Mouse (Mus musculus) thymus, adult 2 months (tissue): Measurements from ENCODE around the gene Cuedc2. TPM values are rescaled to one million over a fixed set of nuclear protein-coding genes. Genes with fewer than 3 reads are reported as not detected.
A peak's percentile ranks its signal among the peaks of the same experiment; 100 is the strongest.

Source experiments
- DNase-seq: peaks from one replicate; pipeline ENCODE4 v3.0.0; 2021
- H3K27ac ChIP-seq: fragments of 200-500 bp; 2 replicates; pipeline ENCODE4 v1.5.1; 2012; ENCODE audit warnings: low read length, control low read depth; ENCODE audit not compliant: control insufficient read depth, insufficient read depth
- H3K27me3 ChIP-seq: fragments of 200-500 bp; 2 replicates; pipeline ENCODE4 v1.6.1; 2012; ENCODE audit warnings: mild to moderate bottlenecking, low read length, moderate library complexity, mixed read lengths; ENCODE audit not compliant: control insufficient read depth, insufficient read depth
- H3K36me3 ChIP-seq: fragments of 200-500 bp; 2 replicates; pipeline ENCODE4 v1.6.1; 2012; ENCODE audit warnings: mild to moderate bottlenecking, low read length, moderate library complexity; ENCODE audit not compliant: control insufficient read depth, insufficient read depth
- H3K4me1 ChIP-seq: fragments of 200-500 bp; replicated peaks from 2 replicates; pipeline ENCODE4 v1.6.1; 2012; ENCODE audit warnings: low read length; ENCODE audit not compliant: control insufficient read depth, insufficient read depth
- H3K4me3 ChIP-seq: fragments of 200-500 bp; 2 replicates; pipeline ENCODE4 v1.5.1; 2012; ENCODE audit warnings: mild to moderate bottlenecking, low read length, control low read depth, moderate library complexity; ENCODE audit not compliant: control insufficient read depth, insufficient read depth
- CTCF ChIP-seq: fragments of 200-500 bp; IDR thresholded peaks from 2 replicates; pipeline ENCODE4 v1.5.1; 2012; ENCODE audit warnings: mild to moderate bottlenecking, control low read depth, low read length, moderate library complexity, borderline replicate concordance; ENCODE audit not compliant: control insufficient read depth, poor library complexity, insufficient read depth; ENCODE audit errors: extremely low read depth
- POLR2A ChIP-seq: fragments of 200-500 bp; IDR thresholded peaks from 2 replicates; pipeline ENCODE4 v1.6.1; 2012; ENCODE audit warnings: mild to moderate bottlenecking, low read length, control low read depth, moderate library complexity; ENCODE audit not compliant: control insufficient read depth, poor library complexity, insufficient read depth; ENCODE audit errors: extremely low read depth
- WGBS: fragments of 180-500 bp; shearing (Covaris S2); methylation state at CpG from one replicate; pipeline ENCODE4 v1.1.7; 2018; 5-methylcytosine and 5-hydroxymethylcytosine counted together
- polyA plus RNA-seq: library from polyadenylated mRNA; depleted of rRNA; stranded (reverse); fragments of >200 nt; gene quantifications from 2 replicates; pipeline ENCODE4 v1.2.3, GENCODE M21; 2012

Cuedc2 gene
- polyA plus RNA-seq, 1 experiment = 105 TPM

DNA sequence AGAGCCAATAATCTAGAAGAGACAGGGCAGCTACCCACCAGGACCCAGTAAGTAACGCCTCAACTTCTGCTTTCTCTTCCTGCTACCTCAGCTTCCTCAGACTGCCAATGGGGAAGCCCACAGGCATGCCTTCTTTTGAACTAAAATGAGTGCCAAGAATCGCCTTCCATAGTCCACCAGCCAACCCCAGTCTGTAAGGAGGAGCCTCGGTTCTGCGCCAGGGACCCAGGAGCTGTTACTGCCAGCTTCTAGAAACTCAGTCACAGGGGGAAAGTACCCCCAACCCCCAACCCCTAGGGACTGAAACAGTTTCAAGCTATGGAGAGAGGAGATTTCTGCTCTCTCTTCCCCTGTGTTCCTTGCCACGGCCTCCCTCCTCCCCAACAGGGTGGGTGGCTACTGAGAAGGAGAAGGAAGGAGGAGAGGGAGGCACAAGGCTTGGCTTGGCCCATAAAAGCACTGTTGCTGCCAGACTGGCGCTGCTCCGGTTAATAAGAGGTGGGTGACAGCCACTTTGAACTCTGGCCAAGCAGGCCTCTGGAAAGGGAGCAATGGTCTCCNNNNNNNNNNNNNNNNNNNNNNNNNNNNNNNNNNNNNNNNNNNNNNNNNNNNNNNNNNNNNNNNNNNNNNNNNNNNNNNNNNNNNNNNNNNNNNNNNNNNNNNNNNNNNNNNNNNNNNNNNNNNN lies 927 bp upstream of the Cuedc2 start:
- peaks cover 15% of the 10 kb centered on the region for H3K4me1 ChIP-seq

DNA sequence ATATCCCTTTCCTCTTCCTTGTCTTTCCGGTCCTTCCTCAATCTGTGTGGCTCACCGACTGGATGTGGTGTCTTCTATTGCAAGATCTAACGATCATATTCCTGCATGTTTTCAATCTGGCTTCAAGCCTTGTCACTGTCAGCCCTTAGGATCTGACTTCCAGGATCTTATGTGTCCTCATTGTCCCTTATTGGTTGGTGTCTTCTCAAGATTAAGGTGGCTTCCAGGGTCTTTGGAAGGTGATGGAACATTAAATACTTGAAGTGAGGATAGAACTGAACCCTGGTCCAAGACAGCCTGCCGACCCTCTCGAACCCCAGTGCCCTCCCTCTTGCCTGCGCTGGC lies 412 bp upstream of the Cuedc2 start:
- H3K27ac ChIP-seq = no peak overlapping the region
- no peaks in the 10 kb centered on the region for H3K36me3 ChIP-seq
- H3K4me1 ChIP-seq = peaks cover 15% of the 10 kb centered on the region
- H3K4me3 ChIP-seq = no peak overlapping the region
- WGBS = 4% methylated on average over 6 of the region's 6 CpGs
- no peaks in the 10 kb centered on the region for H3K27me3 ChIP-seq
- DNase-seq = no peak
- TF ChIP-seq POLR2A (no peak), CTCF (no peak)

More for the DNA sequence above, 927 bp upstream of the Cuedc2 start:
- Histone ChIP-seq H3K27ac (peak overlapping the region; percentile 13; the same call in 1 of the 2 replicates), H3K27me3 (no peaks in the 10 kb centered on the region), H3K4me3 (no peak overlapping the region), H3K36me3 (no peaks in the 10 kb centered on the region)
- 26% methylated on average over 7 of the region's 7 CpGs for WGBS
- no peak for TF ChIP-seq CTCF
- TF ChIP-seq POLR2A = no peak
- DNase-seq = no peak

DNA sequence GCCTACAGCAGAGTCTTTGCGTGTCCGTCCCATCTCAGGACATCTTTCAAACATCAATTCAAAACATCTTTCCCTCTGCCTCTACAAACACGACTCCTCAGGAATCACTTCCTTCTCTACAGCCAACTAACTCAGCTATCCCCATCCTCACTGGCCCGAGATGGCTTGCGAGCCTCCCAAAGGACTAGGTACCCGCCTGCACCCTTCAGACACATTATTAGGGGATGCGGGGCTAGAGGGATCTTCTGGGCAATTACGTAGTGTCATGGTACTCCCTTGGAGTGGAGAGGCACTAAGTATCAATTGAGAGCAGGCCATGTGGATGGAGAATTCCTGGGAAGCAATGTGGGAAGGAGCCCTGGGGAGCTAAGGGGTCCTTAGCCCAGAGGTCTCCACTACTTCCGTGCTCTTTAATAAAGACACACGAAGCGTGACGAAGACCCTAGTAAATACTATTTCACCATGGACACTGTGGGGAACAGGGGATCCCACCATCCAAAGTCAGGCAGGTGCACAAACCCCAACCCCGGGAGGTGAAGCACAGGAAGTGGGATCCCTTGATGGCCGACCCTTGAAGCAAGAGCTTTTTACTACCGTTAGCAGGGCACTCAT lies 677 bp downstream of the Cuedc2 start:
- H3K4me3 ChIP-seq = peak overlapping the region; percentile 72
- no peak for DNase-seq
- H3K27ac ChIP-seq = no peak overlapping the region
- H3K27me3 ChIP-seq = no peaks in the 10 kb centered on the region
- peaks cover 15% of the 10 kb centered on the region for H3K4me1 ChIP-seq
- 45% methylated on average over 15 of the region's 15 CpGs for WGBS
- TF ChIP-seq POLR2A (0 out of 2 replicates have a peak, but pooled peaks have one; percentile 8), CTCF (no peak)
- H3K36me3 ChIP-seq = no peaks in the 10 kb centered on the region

DNA sequence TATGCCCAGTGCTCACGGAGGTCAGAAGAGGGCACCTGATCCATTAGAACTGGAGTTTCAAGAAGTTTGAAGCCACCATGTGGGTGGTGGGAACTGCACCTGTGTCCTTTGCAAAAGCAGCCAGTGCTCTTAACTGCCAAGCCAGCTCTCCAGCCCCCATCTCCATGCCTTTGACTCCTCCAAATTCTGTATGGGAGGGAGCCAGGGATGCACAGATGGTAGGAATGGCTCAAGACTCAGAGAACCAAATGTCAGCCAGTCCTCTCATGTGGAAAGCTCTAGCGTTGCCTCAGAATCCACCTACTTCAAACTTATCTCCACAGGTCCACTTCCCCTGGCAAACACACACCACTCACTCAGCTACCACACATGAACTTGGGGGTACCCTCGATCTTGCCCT lies 4.6 kb downstream of the Cuedc2 start:
- no peak for TF ChIP-seq POLR2A
- no peak for TF ChIP-seq CTCF
- no peak for DNase-seq
- H3K27me3 ChIP-seq = no peaks in the 10 kb centered on the region; the same call in 1 of the 2 replicates
- no peak overlapping the region for H3K27ac ChIP-seq
- H3K4me1 ChIP-seq = peaks cover 15% of the 10 kb centered on the region
- WGBS = 90% methylated on average over 3 of the region's 3 CpGs
- H3K36me3 ChIP-seq = no peaks in the 10 kb centered on the region
- no peak overlapping the region for H3K4me3 ChIP-seq

DNA sequence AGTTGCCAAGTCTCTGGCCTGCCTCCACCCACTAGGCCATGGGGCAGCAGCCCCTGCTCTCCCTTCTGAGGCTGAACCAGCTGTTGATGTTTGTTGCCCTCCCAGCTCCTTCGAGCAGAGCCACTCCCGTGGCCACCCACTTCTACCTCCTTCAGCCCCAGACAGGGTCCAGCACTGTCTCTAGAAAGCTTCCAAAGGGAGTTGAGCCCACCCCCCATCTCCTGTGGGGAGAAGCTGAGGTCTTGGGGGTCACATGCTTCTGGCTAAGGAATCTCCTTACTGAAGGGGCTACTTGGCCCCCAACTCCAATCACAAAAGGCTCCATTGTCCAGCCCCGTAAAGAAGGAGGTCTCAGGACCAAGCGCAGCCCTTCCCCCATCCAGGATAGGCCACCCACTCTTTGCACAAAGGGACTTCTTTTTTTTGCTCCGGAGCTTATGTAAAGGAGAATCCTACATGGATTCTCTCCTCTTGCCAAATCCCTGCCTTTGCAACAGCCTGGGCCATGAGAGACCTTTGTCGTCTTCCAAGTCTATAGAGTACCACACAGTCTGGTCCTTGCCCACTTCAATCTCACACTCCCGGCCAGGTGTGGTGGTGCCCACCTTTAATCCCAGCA lies 5.7 kb downstream of the Cuedc2 start:
- Histone ChIP-seq H3K36me3 (no peaks in the 10 kb centered on the region), H3K27ac (no peak overlapping the region), H3K4me3 (no peak overlapping the region), H3K27me3 (no peaks in the 10 kb centered on the region; the same call in 1 of the 2 replicates), H3K4me1 (peaks cover 15% of the 10 kb centered on the region)
- WGBS = 95% methylated on average over 7 of the region's 7 CpGs
- TF ChIP-seq CTCF = no peak
- no peak for TF ChIP-seq POLR2A
- DNase-seq = no peak

DNA sequence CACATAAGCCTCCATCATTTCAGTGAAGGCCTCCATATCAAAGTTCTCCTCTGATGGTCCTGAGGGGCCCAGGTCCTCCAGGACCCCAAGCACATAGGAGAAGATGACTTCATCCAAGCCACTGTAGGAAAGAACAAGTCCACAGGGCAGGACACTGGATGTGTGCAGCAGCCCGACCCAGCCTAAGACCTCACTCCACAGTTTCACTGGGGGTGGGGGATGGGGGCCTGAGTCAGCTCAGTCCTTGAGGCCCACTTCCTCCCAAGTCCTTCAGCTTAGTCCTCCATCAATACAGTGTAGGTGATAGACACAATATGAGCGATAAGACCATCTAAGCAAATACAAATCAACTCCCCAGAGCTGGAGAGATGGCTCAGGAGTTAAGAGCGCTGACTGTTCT lies 6.6 kb downstream of the Cuedc2 start:
- H3K4me3 ChIP-seq = no peak overlapping the region
- WGBS = 87% methylated on average over 3 of the region's 3 CpGs
- no peak for TF ChIP-seq POLR2A
- TF ChIP-seq CTCF = no peak
- H3K27me3 ChIP-seq = no peaks in the 10 kb centered on the region; the same call in 1 of the 2 replicates
- H3K4me1 ChIP-seq = peaks cover 17% of the 10 kb centered on the region
- H3K36me3 ChIP-seq = no peaks in the 10 kb centered on the region
- DNase-seq = no peak
- no peak overlapping the region for H3K27ac ChIP-seq
